Mouse (Mus musculus) kidney, adult 2 months (tissue): Measurements from ENCODE around the gene Tra2b. TPM values are rescaled to one million over a fixed set of nuclear protein-coding genes. Genes with fewer than 3 reads are reported as not detected.
A peak's percentile ranks its signal among the peaks of the same experiment; 100 is the strongest.
"Not testable (repeated sequence)": the region's sequence is repeated elsewhere in the genome, so short reads cannot be mapped to it uniquely, and the experiment has no call there.

Experiments
- DNase-seq: peaks from one replicate; pipeline ENCODE4 v3.0.0; 2021
- H3K27ac ChIP-seq: fragments of 200-500 bp; 2 replicates; pipeline ENCODE4 v1.5.1; 2012; ENCODE audit warnings: low read depth, low read length, control low read depth, inconsistent platforms; ENCODE audit not compliant: insufficient read depth
- H3K27me3 ChIP-seq: fragments of 200-500 bp; replicated peaks from 2 replicates; pipeline ENCODE4 v1.6.1; 2012; ENCODE audit warnings: mild to moderate bottlenecking, moderate library complexity, low read length, inconsistent platforms; ENCODE audit not compliant: control insufficient read depth, insufficient read depth
- H3K36me3 ChIP-seq: fragments of 200-500 bp; 2 replicates; pipeline ENCODE4 v1.6.1; 2012; ENCODE audit warnings: mild to moderate bottlenecking, moderate library complexity, low read length, inconsistent platforms; ENCODE audit not compliant: control insufficient read depth, insufficient read depth
- H3K4me1 ChIP-seq: fragments of 200-500 bp; 2 replicates; pipeline ENCODE4 v1.6.1; 2011; ENCODE audit warnings: low read length; ENCODE audit not compliant: control insufficient read depth, insufficient read depth
- H3K4me3 ChIP-seq: fragments of 200-500 bp; 2 replicates; pipeline ENCODE4 v1.5.1; 2011; ENCODE audit warnings: mild to moderate bottlenecking, low read depth, low read length, control low read depth; ENCODE audit not compliant: insufficient read depth
- CTCF ChIP-seq: fragments of 200-500 bp; conservative IDR thresholded peaks from 2 replicates; pipeline ENCODE4 v1.5.1; 2011; ENCODE audit warnings: low read depth, mild to moderate bottlenecking, control low read depth, low read length, moderate library complexity, mixed read lengths; ENCODE audit not compliant: insufficient read depth, insufficient read length
- POLR2A ChIP-seq: fragments of 200-500 bp; IDR thresholded peaks from one replicate; pipeline ENCODE4 v1.6.1; 2011; ENCODE audit warnings: low read depth, low read length, control low read depth
- WGBS: fragments of 180-500 bp; shearing (Covaris S2); methylation state at CpG from one replicate; pipeline ENCODE4 v1.1.7; 2018; 5-methylcytosine and 5-hydroxymethylcytosine counted together
- polyA plus RNA-seq: library from polyadenylated mRNA; depleted of rRNA; stranded (reverse); fragments of >200 nt; gene quantifications from 2 replicates; pipeline ENCODE4 v1.2.3, GENCODE M21; 2012; rRNA removed

The Tra2b gene
- 19.4 and 29.1 TPM in 2 replicates for polyA plus RNA-seq

- TF ChIP-seq CTCF (peak; percentile 32; the same call in 1 of the 2 replicates), POLR2A (peak; percentile 95)
- Histone ChIP-seq H3K27me3 (no peaks in the 10 kb centered on the region), H3K36me3 (no peaks in the 10 kb centered on the region), H3K27ac (peak within 1 kb of the TSS; percentile 84), H3K4me1 (peaks cover 13% of the 10 kb centered on the region), H3K4me3 (peak within 1 kb of the TSS; percentile 99)
- WGBS = under 1% methylated on average over 38 of the region's 38 CpGs
- DNase-seq = peak; percentile 98
Observed at GRCm38 (mm10) chr16:22265849-22266376, at the start of gene Tra2b. TSS of gene Tra2b (minus strand) at chr16:22266005.

- H3K4me3 ChIP-seq = no peak overlapping the region
Observed at GRCm38 (mm10) chr16:22310649-22311048, 44.8 kb upstream of the Tra2b start.

DNA sequence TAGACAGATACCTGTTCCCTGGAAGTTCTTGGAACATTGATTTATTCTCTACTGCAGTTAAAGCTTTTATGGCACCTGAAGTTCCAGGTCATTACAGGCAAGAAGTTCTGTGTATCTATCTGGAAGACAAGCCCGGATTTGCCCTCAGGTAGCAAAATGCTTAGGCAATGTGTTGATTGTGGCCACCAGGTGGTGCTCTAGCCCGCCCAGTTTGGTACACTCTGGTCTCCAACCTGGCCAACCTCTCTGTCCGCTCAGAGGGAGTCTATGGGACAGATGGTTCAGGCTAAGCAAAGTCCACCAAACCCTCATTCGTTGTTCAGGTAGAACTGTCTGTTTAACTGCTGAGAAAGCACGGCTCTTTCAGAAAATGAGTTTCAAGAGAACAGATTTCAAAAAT, 36.8 kb upstream of the Tra2b start:
- TF ChIP-seq POLR2A (no peak), CTCF (peak; percentile 96)
- peak; percentile 87 for DNase-seq
- Histone ChIP-seq H3K4me1 (no peaks in the 10 kb centered on the region), H3K27me3 (no peaks in the 10 kb centered on the region), H3K4me3 (no peak overlapping the region), H3K27ac (no peak overlapping the region), H3K36me3 (no peaks in the 10 kb centered on the region)
- 12% methylated on average over 5 of the region's 5 CpGs for WGBS

More at GRCm38 (mm10) chr16:22310649-22311048, 44.8 kb upstream of the Tra2b start:
- DNase-seq = peak; percentile 62
- Histone ChIP-seq H3K27me3 (no peaks in the 10 kb centered on the region), H3K27ac (no peak overlapping the region), H3K4me1 (no peaks in the 10 kb centered on the region), H3K36me3 (no peaks in the 10 kb centered on the region)
- TF ChIP-seq CTCF (peak; percentile 77), POLR2A (no peak)
- WGBS = 23% methylated on average over 1 of the region's 1 CpGs

- no peaks in the 10 kb centered on the region for H3K4me1 ChIP-seq
- no peak for DNase-seq
- H3K4me3 ChIP-seq = no peak overlapping the region
- TF ChIP-seq POLR2A = no peak
- H3K36me3 ChIP-seq = no peaks in the 10 kb centered on the region
- H3K27ac ChIP-seq = no peak overlapping the region
- no peaks in the 10 kb centered on the region for H3K27me3 ChIP-seq
- 54% methylated on average over 3 of the region's 3 CpGs for WGBS
Observed at GRCm38 (mm10) chr16:22301378-22301777, 35.6 kb upstream of the Tra2b start.

DNA sequence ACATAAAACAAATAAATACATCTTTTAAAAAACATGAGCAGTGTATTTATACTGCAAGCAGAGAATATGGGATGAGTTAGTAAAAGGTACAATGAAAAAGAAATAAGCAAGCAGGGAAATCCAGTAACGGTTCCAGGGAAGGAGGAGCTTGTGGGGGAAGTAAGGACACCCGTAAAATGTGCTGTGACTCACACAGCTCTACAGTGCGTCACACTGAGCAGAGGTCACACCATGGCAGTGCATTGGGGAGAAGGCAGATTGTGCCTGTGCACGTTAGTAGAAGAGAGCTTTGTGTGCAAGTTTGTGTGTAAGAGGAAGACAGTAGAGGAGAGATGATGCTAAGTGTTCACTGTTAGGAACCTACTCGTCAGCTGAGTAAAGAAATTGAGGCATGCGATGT, 31.1 kb upstream of the Tra2b start:
- Histone ChIP-seq H3K4me1 (no peaks in the 10 kb centered on the region), H3K27me3 (no peaks in the 10 kb centered on the region), H3K4me3 (no peak overlapping the region), H3K36me3 (no peaks in the 10 kb centered on the region), H3K27ac (no peak overlapping the region)
- no peak for TF ChIP-seq POLR2A
- TF ChIP-seq CTCF = no peak
- WGBS = 66% methylated on average over 6 of the region's 6 CpGs
- DNase-seq = no peak

DNA sequence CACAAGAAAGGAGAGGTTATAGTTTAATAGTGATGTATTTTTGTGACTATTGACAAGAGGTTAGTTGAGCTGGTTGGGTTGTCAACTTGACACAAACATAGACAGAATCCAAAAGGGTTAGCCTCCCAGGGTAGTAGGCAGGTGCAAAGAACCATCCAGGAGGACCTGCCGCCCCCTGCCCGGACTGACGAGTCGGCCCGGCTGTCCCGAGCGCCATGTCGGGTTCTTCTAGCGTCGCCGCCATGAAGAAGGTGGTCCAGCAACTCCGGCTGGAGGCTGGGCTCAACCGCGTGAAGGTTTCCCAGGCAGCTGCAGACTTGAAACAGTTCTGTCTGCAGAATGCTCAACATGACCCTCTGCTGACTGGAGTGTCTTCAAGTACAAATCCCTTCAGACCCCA, 29.0 kb upstream of the Tra2b start:
- not testable (repeated sequence) for H3K27me3 ChIP-seq, H3K36me3 ChIP-seq, H3K27ac ChIP-seq, DNase-seq, H3K4me3 ChIP-seq, H3K4me1 ChIP-seq
- WGBS = 96% methylated on average over 14 of the region's 14 CpGs

GRCm38 (mm10) chr16:22293600-22293999, 27.8 kb upstream of the Tra2b start:
- Histone ChIP-seq H3K36me3 (no peaks in the 10 kb centered on the region), H3K27me3 (no peaks in the 10 kb centered on the region), H3K4me1 (no peaks in the 10 kb centered on the region), H3K27ac (no peak overlapping the region), H3K4me3 (no peak overlapping the region)
- no peak for DNase-seq
- 51% methylated on average over 2 of the region's 2 CpGs for WGBS
- TF ChIP-seq POLR2A (no peak), CTCF (peak; percentile 49)

GRCm38 (mm10) chr16:22292394-22292793, 26.6 kb upstream of the Tra2b start:
- H3K27ac ChIP-seq = no peak overlapping the region
- no peaks in the 10 kb centered on the region for H3K4me1 ChIP-seq
- H3K27me3 ChIP-seq = no peaks in the 10 kb centered on the region
- DNase-seq = no peak
- no peak for TF ChIP-seq CTCF
- no peak for TF ChIP-seq POLR2A
- WGBS = 79% methylated on average over 4 of the region's 4 CpGs
- H3K36me3 ChIP-seq = no peaks in the 10 kb centered on the region
- no peak overlapping the region for H3K4me3 ChIP-seq
